Mouse (Mus musculus): ENCODE measurements around the gene Eci1. TPM values are rescaled to one million over a fixed set of nuclear protein-coding genes. Genes with fewer than 3 reads are reported as not detected.
"Not testable (repeated sequence)": the region's sequence is repeated elsewhere in the genome, so short reads cannot be mapped to it uniquely, and the experiment has no call there.

Eci1 gene
- polyA plus RNA-seq, 1 experiment from 2014 or later, result 10.4 TPM

GRCm38 (mm10) chr17:24451220-24451619 is 24.8 kb downstream of the Eci1 start:
- Histone ChIP-seq H3K4me3 (ENCODE audit: inconsistent target) (no peak overlapping the region), H3K79me2 (ENCODE audit: inconsistent target) (peaks cover 35% of the 10 kb centered on the region), H3K27ac (no peak overlapping the region), H3K36me3 (ENCODE audit: inconsistent target) (peaks cover 30% of the 10 kb centered on the region)
- WGBS (ENCODE audit: missing documents), result 97% methylated on average over 6 of the region's 6 CpGs

- Histone ChIP-seq H3K36me3 (ENCODE audit: inconsistent target) (peaks cover 24% of the 10 kb centered on the region), H3K79me2 (ENCODE audit: inconsistent target) (peaks cover 35% of the 10 kb centered on the region), H3K4me3 (ENCODE audit: inconsistent target) (no peak overlapping the region), H3K27ac (no peak overlapping the region)
- whole genome bisulfite sequencing (ENCODE audit: missing documents), result 85% methylated on average over 2 of the region's 2 CpGs
These were observed 26.9 kb downstream of the Eci1 start for GRCm38 (mm10) chr17:24453372-24453771.

GRCm38 (mm10) chr17:24454218-24454755 is 27.8 kb downstream of the Eci1 start:
- peaks cover 35% of the 10 kb centered on the region for H3K79me2 ChIP-seq (ENCODE audit: inconsistent target)
- WGBS (ENCODE audit: missing documents), result 5% methylated on average over 14 of the region's 14 CpGs
- peak overlapping the region; percentile 60 for H3K4me3 ChIP-seq (ENCODE audit: inconsistent target)
- H3K36me3 ChIP-seq (ENCODE audit: inconsistent target), result peaks cover 15% of the 10 kb centered on the region
- H3K27ac ChIP-seq, result peak overlapping the region; percentile 83; the same call in 1 of the 2 replicates

GRCm38 (mm10) chr17:24454756-24455522 is 28.5 kb downstream of the Eci1 start:
- peaks cover 8% of the 10 kb centered on the region for H3K36me3 ChIP-seq (ENCODE audit: inconsistent target)
- H3K4me3 ChIP-seq (ENCODE audit: inconsistent target), result peak overlapping the region; percentile 60
- H3K79me2 ChIP-seq (ENCODE audit: inconsistent target), result peaks cover 35% of the 10 kb centered on the region
- H3K27ac ChIP-seq, result peak overlapping the region; percentile 83
- under 1% methylated on average over 67 of the region's 67 CpGs for WGBS (ENCODE audit: missing documents)

GRCm38 (mm10) chr17:24455523-24456206 is 29.2 kb downstream of the Eci1 start:
- Histone ChIP-seq H3K79me2 (ENCODE audit: inconsistent target) (peaks cover 35% of the 10 kb centered on the region), H3K27ac (peak overlapping the region; percentile 12; the same call in 1 of the 2 replicates)
- H3K4me3 ChIP-seq (ENCODE audit: inconsistent target); H3K36me3 ChIP-seq (ENCODE audit: inconsistent target): not testable (repeated sequence)
- WGBS (ENCODE audit: missing documents), result 48% methylated on average over 10 of the region's 10 CpGs

GRCm38 (mm10) chr17:24461580-24461979 is 35.1 kb downstream of the Eci1 start:
- WGBS (ENCODE audit: missing documents), result 83% methylated on average over 2 of the region's 2 CpGs

GRCm38 (mm10) chr17:24462932-24463331 is 36.5 kb downstream of the Eci1 start:
- H3K27ac ChIP-seq, result no peak overlapping the region
- H3K79me2 ChIP-seq (ENCODE audit: inconsistent target), result no peaks in the 10 kb centered on the region
- whole genome bisulfite sequencing (ENCODE audit: missing documents), result 92% methylated on average over 1 of the region's 1 CpGs
- no peak overlapping the region for H3K4me3 ChIP-seq (ENCODE audit: inconsistent target)
- no peaks in the 10 kb centered on the region for H3K36me3 ChIP-seq (ENCODE audit: inconsistent target)

More at GRCm38 (mm10) chr17:24461580-24461979, 35.1 kb downstream of the Eci1 start:
- H3K27ac ChIP-seq, result no peak overlapping the region
- H3K36me3 ChIP-seq (ENCODE audit: inconsistent target), result no peaks in the 10 kb centered on the region
- H3K4me3 ChIP-seq (ENCODE audit: inconsistent target), result no peak overlapping the region
- H3K79me2 ChIP-seq (ENCODE audit: inconsistent target), result no peaks in the 10 kb centered on the region

GRCm38 (mm10) chr17:24463374-24464133 is 37.1 kb downstream of the Eci1 start:
- Histone ChIP-seq H3K79me2 (ENCODE audit: inconsistent target) (no peaks in the 10 kb centered on the region), H3K36me3 (ENCODE audit: inconsistent target) (no peaks in the 10 kb centered on the region), H3K4me3 (ENCODE audit: inconsistent target) (no peak overlapping the region), H3K27ac (no peak overlapping the region)
- WGBS (ENCODE audit: missing documents), result 34% methylated on average over 6 of the region's 6 CpGs

- WGBS (ENCODE audit: missing documents), result 100% methylated on average over 5 of the region's 5 CpGs
- H3K4me3 ChIP-seq (ENCODE audit: inconsistent target), result no peak overlapping the region
- H3K27ac ChIP-seq, result no peak overlapping the region
- H3K79me2 ChIP-seq (ENCODE audit: inconsistent target), result peaks cover 14% of the 10 kb centered on the region
- H3K36me3 ChIP-seq (ENCODE audit: inconsistent target), result no peaks in the 10 kb centered on the region
These were observed 42.3 kb downstream of the Eci1 start for GRCm38 (mm10) chr17:24468636-24469246.

GRCm38 (mm10) chr17:24469336-24469909 is 43.0 kb downstream of the Eci1 start:
- Histone ChIP-seq H3K79me2 (ENCODE audit: inconsistent target) (peaks cover 14% of the 10 kb centered on the region), H3K27ac (peak overlapping the region; percentile 81), H3K4me3 (ENCODE audit: inconsistent target) (peak overlapping the region; percentile 66), H3K36me3 (ENCODE audit: inconsistent target) (peaks cover 1% of the 10 kb centered on the region; the same call in 1 of the 2 replicates)
- 17% methylated on average over 7 of the region's 7 CpGs for WGBS (ENCODE audit: missing documents)

- H3K36me3 ChIP-seq (ENCODE audit: inconsistent target), result peaks cover 8% of the 10 kb centered on the region; the same call in 1 of the 2 replicates
These were observed 43.6 kb downstream of the Eci1 start, which contains the start of the genes E4f1 and Pgp for GRCm38 (mm10) chr17:24469910-24470602. Gene E4f1, minus strand, starts transcription at chr17:24470313. Gene Pgp, plus strand, starts transcription at chr17:24470392.

GRCm38 (mm10) chr17:24470701-24471527 is 44.5 kb downstream of the Eci1 start:
- Histone ChIP-seq H3K36me3 (ENCODE audit: inconsistent target) (peaks cover 16% of the 10 kb centered on the region; the same call in 1 of the 2 replicates), H3K4me3 (ENCODE audit: inconsistent target) (peak overlapping the region; percentile 43), H3K27ac (no peak overlapping the region), H3K79me2 (ENCODE audit: inconsistent target) (peaks cover 14% of the 10 kb centered on the region)
- 3% methylated on average over 62 of the region's 68 CpGs for WGBS (ENCODE audit: missing documents)

More at GRCm38 (mm10) chr17:24469910-24470602, 43.6 kb downstream of the Eci1 start, which contains the start of the genes E4f1 and Pgp:
- peak within 1 kb of the TSS; percentile 66 for H3K4me3 ChIP-seq (ENCODE audit: inconsistent target)
- H3K27ac ChIP-seq, result peak within 1 kb of the TSS; percentile 81
- under 1% methylated on average over 63 of the region's 75 CpGs for WGBS (ENCODE audit: missing documents)
- peaks cover 14% of the 10 kb centered on the region for H3K79me2 ChIP-seq (ENCODE audit: inconsistent target)
